Mouse (Mus musculus) lung, adult 2 months (tissue): ENCODE results near the gene Scaf1.

Experiments used
- CTCF ChIP-seq: fragments of 200-500 bp; IDR thresholded peaks from 2 replicates; pipeline ENCODE4 v1.5.1; 2011; ENCODE audit warnings: mild to moderate bottlenecking, low read length, control low read depth; ENCODE audit not compliant: insufficient read depth
- POLR2A ChIP-seq: fragments of 200-500 bp; IDR thresholded peaks from 2 replicates; pipeline ENCODE4 v1.6.1; 2011; ENCODE audit warnings: low read depth, mild to moderate bottlenecking, control low read depth, low read length, borderline replicate concordance; ENCODE audit errors: extremely low read depth

DNA sequence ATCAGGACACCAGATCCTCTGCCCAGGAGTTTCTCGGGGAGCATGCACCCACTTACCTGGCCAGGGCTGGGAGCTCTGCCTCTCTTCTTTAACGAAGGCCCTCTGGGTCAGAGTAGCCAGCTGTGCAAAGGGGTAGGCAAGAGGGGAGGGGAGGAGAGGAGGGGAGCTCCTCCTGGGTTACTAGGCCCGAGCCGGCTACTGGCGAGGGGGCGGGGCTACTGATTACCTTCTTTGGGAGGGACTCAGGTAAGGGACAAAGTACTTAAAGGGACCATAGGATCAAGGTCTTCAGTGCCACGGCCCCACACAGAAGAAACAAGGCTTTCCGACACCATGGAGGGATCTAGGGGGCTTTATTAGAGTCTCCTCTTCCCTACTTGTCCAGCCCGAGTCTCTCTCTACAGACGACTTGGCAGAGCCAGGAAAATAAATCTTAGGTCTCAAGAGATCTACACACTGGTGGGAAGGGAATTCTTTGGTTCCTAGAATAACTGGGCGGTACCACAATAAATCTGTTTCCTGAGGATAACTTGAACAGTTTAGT lies 45.4 kb upstream of the Scaf1 start:
- no peak for TF ChIP-seq POLR2A
- no peak for TF ChIP-seq CTCF
